Mouse (Mus musculus) MEL (cell line): ENCODE data around the gene Hoxd4.

Experiments used
- CTCF ChIP-seq, 3 experiments: IDR thresholded peaks in 2 of 3; conservative IDR thresholded peaks in 1 of 3; 2 replicates each; pipeline ENCODE4 v1.5.1; 2011 to 2012; ENCODE audit warnings: low read length in 3 of 3, low read depth in 2 of 3, mild to moderate bottlenecking in 2 of 3, improper control_type of control experiment in 1 of 3, inconsistent platforms in 1 of 3, mixed read lengths in 1 of 3, moderate library complexity in 1 of 3; ENCODE audit not compliant: control insufficient read depth in 1 of 3, insufficient read depth in 1 of 3, poor library complexity in 1 of 3, severe bottlenecking in 1 of 3
- E2F4 ChIP-seq: IDR thresholded peaks from 2 replicates; pipeline ENCODE4 v1.6.1; 2011; ENCODE audit warnings: low read depth, low read length, improper control_type of control experiment, borderline replicate concordance
- GABPA ChIP-seq: IDR thresholded peaks from 2 replicates; pipeline ENCODE4 v1.6.1; 2012; ENCODE audit warnings: low read depth, mild to moderate bottlenecking, inconsistent platforms, low read length, improper control_type of control experiment, moderate library complexity
- GATA1 ChIP-seq: IDR thresholded peaks from 2 replicates; pipeline ENCODE4 v1.6.1; 2011; ENCODE audit warnings: low read depth, low read length, improper control_type of control experiment
- MAFK ChIP-seq: IDR thresholded peaks from 2 replicates; pipeline ENCODE4 v1.6.1; 2011; ENCODE audit warnings: low read depth, mild to moderate bottlenecking, low read length, improper control_type of control experiment, borderline replicate concordance
- MXI1 ChIP-seq: IDR thresholded peaks from 2 replicates; pipeline ENCODE4 v1.6.1; 2011; ENCODE audit warnings: mild to moderate bottlenecking, low read depth, low read length, improper control_type of control experiment
- MYB ChIP-seq: IDR thresholded peaks from 2 replicates; pipeline ENCODE4 v1.6.1; 2011; ENCODE audit warnings: mild to moderate bottlenecking, low read depth, low read length, improper control_type of control experiment
- POLR2A ChIP-seq, 2 experiments: IDR thresholded peaks; 2 replicates each; pipeline ENCODE4 v1.6.1; 2011 to 2012; ENCODE audit warnings: low read length in 2 of 2, mild to moderate bottlenecking in 2 of 2, control low read depth in 1 of 2, improper control_type of control experiment in 1 of 2, low read depth in 1 of 2, moderate library complexity in 1 of 2; ENCODE audit not compliant: control insufficient read depth in 1 of 2, insufficient read depth in 1 of 2, poor library complexity in 1 of 2
- POLR2AphosphoS2 ChIP-seq: IDR thresholded peaks from 2 replicates; pipeline ENCODE4 v1.6.1; 2011; ENCODE audit warnings: low read length, improper control_type of control experiment
- SMC3 ChIP-seq: IDR thresholded peaks from 2 replicates; pipeline ENCODE4 v1.6.1; 2011; ENCODE audit warnings: low read depth, low read length, improper control_type of control experiment
- ZMIZ1 ChIP-seq: IDR thresholded peaks from 2 replicates; pipeline ENCODE4 v1.6.1; 2012; ENCODE audit warnings: low read depth, mild to moderate bottlenecking, inconsistent platforms, low read length, improper control_type of control experiment, moderate library complexity
- ZNF384 ChIP-seq: IDR thresholded peaks from 2 replicates; pipeline ENCODE4 v1.6.1; 2012; ENCODE audit warnings: low read depth, mild to moderate bottlenecking, inconsistent platforms, low read length, improper control_type of control experiment

GRCm38 (mm10) chr2:74703720-74704392, 7.9 kb upstream of the Hoxd4 start:
- TF ChIP-seq SMC3 (no peak), CTCF (IDR thresholded peaks at IDR 0.05 in 2 of 3, conservative IDR thresholded peaks at IDR 0.05 in 1 of 3; ENCODE audit: control insufficient read depth in 1 of 3, insufficient read depth in 1 of 3, low read depth in 2 of 3, low read length in 3 of 3, poor library complexity in 1 of 3, severe bottlenecking in 1 of 3) (no peak), GATA1 (no peak), E2F4 (no peak), MAFK (no peak), POLR2A (IDR thresholded peaks at IDR 0.05; ENCODE audit: control insufficient read depth in 1 of 2, insufficient read depth in 1 of 2, low read depth in 1 of 2, low read length in 2 of 2, poor library complexity in 1 of 2) (no peak), ZMIZ1 (no peak), ZNF384 (no peak), POLR2AphosphoS2 (no peak), MYB (no peak), MXI1 (no peak), GABPA (no peak)
